Mouse (Mus musculus) limb, embryonic 15.5 days (tissue): ENCODE measurements around the gene Mia3. TPM values are rescaled to one million over a fixed set of nuclear protein-coding genes. Genes with fewer than 3 reads are reported as not detected.
"Not testable (repeated sequence)": the region's sequence is repeated elsewhere in the genome, so short reads cannot be mapped to it uniquely, and the experiment has no call there.

Source experiments
- ATAC-seq: fragments of 200-750 bp; cut with Nextera tagmentation; 2 replicates; pipeline ENCODE4 v1.8.0; 2017; ENCODE audit warnings: low read depth, moderate TSS enrichment; ENCODE audit not compliant: insufficient number of reproducible peaks, low FRiP score, low TSS enrichment
- H3K27ac ChIP-seq: fragments of 300-500 bp; sonication (generic); 2 replicates; pipeline ENCODE4 v1.5.1; 2015; ENCODE audit warnings: moderate library complexity, mild to moderate bottlenecking, inconsistent platforms
- H3K27me3 ChIP-seq: fragments of 300-500 bp; sonication (generic); 2 replicates; pipeline ENCODE4 v1.6.1; 2015; ENCODE audit warnings: inconsistent platforms
- H3K36me3 ChIP-seq: fragments of 300-500 bp; sonication (generic); 2 replicates; pipeline ENCODE4 v1.6.1; 2015; ENCODE audit warnings: inconsistent platforms
- H3K4me1 ChIP-seq: fragments of 300-500 bp; sonication (generic); 2 replicates; pipeline ENCODE4 v1.6.1; 2015; ENCODE audit warnings: inconsistent platforms
- H3K4me2 ChIP-seq: fragments of 300-500 bp; sonication (generic); 2 replicates; pipeline ENCODE4 v1.6.1; 2015; ENCODE audit warnings: mild to moderate bottlenecking, inconsistent platforms
- H3K4me3 ChIP-seq: fragments of 300-500 bp; sonication (generic); 2 replicates; pipeline ENCODE4 v1.5.1; 2015; ENCODE audit warnings: mild to moderate bottlenecking, inconsistent platforms
- H3K9ac ChIP-seq: fragments of 300-500 bp; sonication (generic); 2 replicates; pipeline ENCODE4 v1.6.1; 2015; ENCODE audit warnings: inconsistent platforms
- H3K9me3 ChIP-seq: fragments of 300-500 bp; sonication (generic); 2 replicates; pipeline ENCODE4 v1.6.1; 2016; ENCODE audit warnings: inconsistent platforms
- WGBS: fragments of 180-500 bp; shearing (Covaris S2); methylation state at CpG from one replicate; pipeline ENCODE4 v1.1.7; 2015; 5-methylcytosine and 5-hydroxymethylcytosine counted together
- polyA plus RNA-seq: library from polyadenylated mRNA; unstranded; fragments of >200 nt; fragmentation: Nextera tagmentation; extraction: Ambion mirVana; gene quantifications from 2 replicates; pipeline ENCODE4 v1.2.1, GENCODE M21; 2015

Mia3 gene
- polyA plus RNA-seq, 1 experiment from 2014 or later, result 134 TPM

DNA sequence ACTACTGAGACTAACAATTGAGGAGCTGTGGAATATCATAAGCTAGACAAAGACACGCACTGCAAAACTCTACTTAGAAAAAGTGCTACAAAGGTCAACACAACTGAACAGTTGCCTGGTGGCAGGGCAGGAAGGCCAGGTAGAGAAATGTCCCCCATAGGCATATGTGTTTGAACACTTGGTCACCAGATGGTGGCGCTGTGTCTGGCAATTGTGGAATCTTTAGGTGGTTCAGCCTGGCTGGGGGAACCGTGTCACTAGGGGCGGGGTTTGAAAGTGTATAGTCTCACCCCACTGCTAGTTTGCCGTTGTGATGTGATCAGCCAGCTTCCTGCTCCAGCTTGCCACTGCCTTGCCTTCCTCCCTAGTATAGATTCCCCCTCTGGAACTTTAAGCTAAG lies 5.4 kb upstream of the Mia3 start:
- Histone ChIP-seq H3K4me1 (peaks cover 4% of the 10 kb centered on the region; the same call in 1 of the 2 replicates), H3K27me3 (no peaks in the 10 kb centered on the region), H3K4me3 (no peak overlapping the region), H3K36me3 (no peaks in the 10 kb centered on the region), H3K27ac (no peak overlapping the region), H3K4me2 (no peak overlapping the region), H3K9me3 (no peaks in the 10 kb centered on the region), H3K9ac (no peak overlapping the region)
- 78% methylated on average over 5 of the region's 5 CpGs for WGBS
- no peak for ATAC-seq

DNA sequence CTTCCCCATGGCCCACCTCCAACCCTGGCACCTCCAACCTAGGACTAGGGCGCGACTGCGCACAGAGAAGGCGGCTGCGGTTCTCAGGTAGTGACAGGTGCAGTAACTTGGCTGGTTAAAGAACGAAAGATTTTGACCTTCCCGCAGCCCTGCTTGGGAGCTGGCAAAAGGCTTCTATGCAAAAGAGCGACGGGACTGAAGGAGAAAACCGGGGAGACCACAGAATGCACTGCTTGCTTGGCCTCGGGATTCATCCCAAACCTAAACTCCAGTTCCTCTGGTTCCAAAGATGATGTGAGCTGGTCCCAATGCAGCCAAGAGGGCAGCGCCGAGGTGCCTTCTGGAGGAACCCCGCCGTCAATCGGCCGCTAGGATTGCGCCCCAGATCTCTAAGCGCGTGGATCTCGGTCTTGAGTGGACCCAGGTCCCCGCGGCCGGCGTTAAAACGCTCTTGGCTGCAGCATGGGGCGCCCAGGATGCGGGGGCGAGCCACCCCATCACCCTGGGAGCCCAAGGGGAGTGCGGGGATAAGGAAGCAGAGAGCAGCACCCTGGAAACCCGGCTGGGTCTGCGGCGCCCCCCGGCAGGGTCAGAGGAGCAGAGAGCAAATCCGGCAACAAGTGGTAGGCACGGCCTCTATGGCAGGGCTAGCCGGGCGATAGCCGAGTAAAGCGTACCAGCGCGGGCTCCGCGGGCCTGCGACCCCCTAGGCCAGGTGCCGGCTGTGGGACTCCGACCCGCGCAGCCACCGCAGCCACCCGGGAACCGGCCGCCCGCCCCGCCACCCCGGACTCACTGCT lies 552 bp downstream of the Mia3 start:
- H3K4me2 ChIP-seq, result peak overlapping the region; percentile 88

DNA sequence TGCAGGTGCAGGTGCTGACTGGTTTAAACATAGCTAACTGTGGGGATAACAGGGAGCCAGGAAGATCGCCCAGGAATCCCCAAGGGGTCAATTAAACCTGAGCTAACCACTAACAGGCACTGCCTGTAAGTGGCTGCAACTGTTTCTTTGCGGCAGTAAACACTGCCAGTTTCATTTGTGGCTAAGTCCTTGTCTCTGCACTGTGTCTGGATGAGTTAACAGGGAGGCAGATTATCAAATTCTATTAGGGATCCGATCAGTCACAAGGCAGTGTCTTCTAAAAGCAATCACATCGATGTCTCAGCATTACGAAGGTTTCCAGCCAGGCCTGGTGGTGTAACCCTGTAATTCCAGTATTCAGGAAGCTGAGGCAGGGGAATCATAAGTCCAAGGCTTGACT lies 3.0 kb downstream of the Mia3 start:
- Histone ChIP-seq H3K27ac (no peak overlapping the region), H3K36me3 (peaks cover 32% of the 10 kb centered on the region), H3K4me1 (peaks cover 16% of the 10 kb centered on the region), H3K9ac (no peak overlapping the region), H3K9me3 (no peaks in the 10 kb centered on the region), H3K4me3 (no peak overlapping the region), H3K4me2 (no peak overlapping the region), H3K27me3 (no peaks in the 10 kb centered on the region)
- ATAC-seq, result no peak
- 76% methylated on average over 5 of the region's 5 CpGs for WGBS

More for the DNA sequence above, 552 bp downstream of the Mia3 start:
- Histone ChIP-seq H3K36me3 (peaks cover 16% of the 10 kb centered on the region), H3K4me3 (peak overlapping the region; percentile 95), H3K27ac (peak overlapping the region; percentile 79), H3K4me1 (peaks cover 16% of the 10 kb centered on the region), H3K27me3 (no peaks in the 10 kb centered on the region), H3K9me3 (no peaks in the 10 kb centered on the region), H3K9ac (peak overlapping the region; percentile 85)
- WGBS, result under 1% methylated on average over 56 of the region's 56 CpGs
- peak; percentile 66 for ATAC-seq

DNA sequence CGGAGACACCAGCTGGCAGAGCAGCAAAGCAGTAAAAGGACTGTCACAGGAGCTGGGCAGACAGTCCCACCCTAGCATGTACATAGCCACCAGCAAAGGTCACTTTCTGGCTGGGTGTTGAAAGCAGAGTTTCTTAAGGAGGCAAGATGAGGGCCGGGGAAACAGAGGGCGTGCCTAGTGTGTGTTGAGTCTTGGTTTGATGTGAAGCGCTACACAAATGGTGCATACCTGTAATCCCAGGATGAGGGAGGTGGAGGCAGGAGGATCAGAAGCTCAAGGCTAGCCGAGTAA lies 5.8 kb downstream of the Mia3 start:
- WGBS, result 89% methylated on average over 5 of the region's 5 CpGs
- Histone ChIP-seq H3K9me3 (no peaks in the 10 kb centered on the region), H3K27me3 (no peaks in the 10 kb centered on the region), H3K4me3 (no peak overlapping the region), H3K4me2 (no peak overlapping the region), H3K4me1 (peaks cover 12% of the 10 kb centered on the region), H3K9ac (no peak overlapping the region), H3K27ac (no peak overlapping the region), H3K36me3 (peaks cover 57% of the 10 kb centered on the region)
- no peak for ATAC-seq

- H3K36me3 ChIP-seq, result peaks cover 62% of the 10 kb centered on the region
- no peak overlapping the region for H3K27ac ChIP-seq
- no peak for ATAC-seq
- H3K9ac ChIP-seq, result no peak overlapping the region
- no peak overlapping the region for H3K4me3 ChIP-seq
- no peak overlapping the region for H3K4me2 ChIP-seq
- H3K4me1 ChIP-seq, result peaks cover 7% of the 10 kb centered on the region
- H3K9me3 ChIP-seq, result no peaks in the 10 kb centered on the region
- WGBS, result 80% methylated on average over 14 of the region's 14 CpGs
- no peaks in the 10 kb centered on the region for H3K27me3 ChIP-seq
Measured at GRCm38 (mm10) chr1:183362729-183363576, 6.4 kb downstream of the Mia3 start.

DNA sequence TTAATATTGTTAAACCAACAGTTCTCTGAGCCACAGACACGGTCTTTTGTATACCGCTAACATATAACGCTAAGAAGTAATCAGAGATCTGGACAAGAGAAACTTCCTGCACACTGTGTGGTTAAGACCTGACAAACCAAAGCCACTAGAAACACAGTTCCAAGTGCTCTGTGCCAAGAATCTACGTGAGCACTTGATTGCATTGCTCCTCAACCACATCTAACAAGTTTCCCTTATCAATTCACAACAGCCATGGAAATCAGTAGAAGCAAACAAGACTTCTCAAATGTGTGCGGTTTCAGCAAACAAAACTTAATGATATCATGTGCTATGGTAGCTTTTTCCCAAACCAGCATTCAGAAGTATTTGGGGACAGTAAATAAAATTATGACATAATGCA lies 7.1 kb downstream of the Mia3 start:
- H3K9me3 ChIP-seq, result no peaks in the 10 kb centered on the region
- H3K36me3 ChIP-seq, result peaks cover 69% of the 10 kb centered on the region
- 92% methylated on average over 5 of the region's 5 CpGs for WGBS
- no peak overlapping the region for H3K4me3 ChIP-seq
- H3K27me3 ChIP-seq, result no peaks in the 10 kb centered on the region
- no peak overlapping the region for H3K9ac ChIP-seq
- H3K4me1 ChIP-seq, result 0 out of 2 replicates have a peak, but pooled peaks cover under 1% of the 10 kb centered on the region
- no peak overlapping the region for H3K27ac ChIP-seq
- H3K4me2 ChIP-seq, result no peak overlapping the region
- no peak for ATAC-seq

GRCm38 (mm10) chr1:183358901-183359300 lies 10.5 kb downstream of the Mia3 start:
- Histone ChIP-seq H3K9ac (no peak overlapping the region), H3K27ac (no peak overlapping the region), H3K4me1 (no peaks in the 10 kb centered on the region), H3K9me3 (no peaks in the 10 kb centered on the region), H3K27me3 (no peaks in the 10 kb centered on the region), H3K4me3 (no peak overlapping the region), H3K36me3 (peaks cover 82% of the 10 kb centered on the region), H3K4me2 (no peak overlapping the region)
- WGBS, result 84% methylated on average over 3 of the region's 3 CpGs
- no peak for ATAC-seq

GRCm38 (mm10) chr1:183349840-183350239 lies 19.5 kb downstream of the Mia3 start:
- Histone ChIP-seq H3K4me3 (no peak overlapping the region), H3K9ac (no peak overlapping the region), H3K27me3 (no peaks in the 10 kb centered on the region), H3K27ac (no peak overlapping the region), H3K4me1 (peaks cover 10% of the 10 kb centered on the region), H3K4me2 (no peak overlapping the region), H3K36me3 (peaks cover 73% of the 10 kb centered on the region), H3K9me3 (no peaks in the 10 kb centered on the region)
- WGBS, result 20% methylated on average over 6 of the region's 6 CpGs
- no peak for ATAC-seq

- H3K4me3 ChIP-seq, result peak overlapping the region; percentile 87
- no peak for ATAC-seq
- peak overlapping the region; percentile 43 for H3K27ac ChIP-seq
- H3K36me3 ChIP-seq, result peaks cover 55% of the 10 kb centered on the region
- H3K4me1 ChIP-seq, result peaks cover 10% of the 10 kb centered on the region
- no peaks in the 10 kb centered on the region for H3K9me3 ChIP-seq
- H3K9ac ChIP-seq, result peak overlapping the region; percentile 76
- peak overlapping the region; percentile 64 for H3K4me2 ChIP-seq
- no peaks in the 10 kb centered on the region for H3K27me3 ChIP-seq
- WGBS, result 7% methylated on average over 10 of the region's 10 CpGs
Measured at GRCm38 (mm10) chr1:183345817-183346195, 23.5 kb downstream of the Mia3 start.

GRCm38 (mm10) chr1:183344886-183345816 lies 24.2 kb downstream of the Mia3 start:
- H3K9ac ChIP-seq, result peak overlapping the region; percentile 76
- WGBS, result under 1% methylated on average over 70 of the region's 72 CpGs
- H3K4me1 ChIP-seq, result peaks cover 10% of the 10 kb centered on the region
- peak; percentile 93 for ATAC-seq
- H3K36me3 ChIP-seq, result peaks cover 55% of the 10 kb centered on the region
- peak overlapping the region; percentile 87 for H3K4me3 ChIP-seq
- peak overlapping the region; percentile 64 for H3K4me2 ChIP-seq
- H3K9me3 ChIP-seq, result no peaks in the 10 kb centered on the region
- H3K27me3 ChIP-seq, result no peaks in the 10 kb centered on the region
- H3K27ac ChIP-seq, result peak overlapping the region; percentile 43

GRCm38 (mm10) chr1:183342902-183343301 lies 26.5 kb downstream of the Mia3 start:
- not testable (repeated sequence) for H3K27me3 ChIP-seq, H3K9ac ChIP-seq, ATAC-seq, H3K4me3 ChIP-seq, H3K4me1 ChIP-seq, H3K27ac ChIP-seq, H3K4me2 ChIP-seq, H3K9me3 ChIP-seq
- peaks cover 52% of the 10 kb centered on the region for H3K36me3 ChIP-seq
- WGBS, result 98% methylated on average over 1 of the region's 1 CpGs
